Mouse (Mus musculus) mouse trophoblast stem cell (cell line): ENCODE measurements around the gene G530012D18Rik.
"Not testable (repeated sequence)": the region's sequence is repeated elsewhere in the genome, so short reads cannot be mapped to it uniquely, and the experiment has no call there.

Source experiments
- in situ Hi-C, 2 experiments: fragments of 300-500 bp; cut with MseI, MboI; formaldehyde crosslinking; loops; 2 replicates in 1 of 2; 3 replicates in 1 of 2; pipeline ENCODE4 v1.15.1; 2025

Gene G530012D18Rik

DNA sequence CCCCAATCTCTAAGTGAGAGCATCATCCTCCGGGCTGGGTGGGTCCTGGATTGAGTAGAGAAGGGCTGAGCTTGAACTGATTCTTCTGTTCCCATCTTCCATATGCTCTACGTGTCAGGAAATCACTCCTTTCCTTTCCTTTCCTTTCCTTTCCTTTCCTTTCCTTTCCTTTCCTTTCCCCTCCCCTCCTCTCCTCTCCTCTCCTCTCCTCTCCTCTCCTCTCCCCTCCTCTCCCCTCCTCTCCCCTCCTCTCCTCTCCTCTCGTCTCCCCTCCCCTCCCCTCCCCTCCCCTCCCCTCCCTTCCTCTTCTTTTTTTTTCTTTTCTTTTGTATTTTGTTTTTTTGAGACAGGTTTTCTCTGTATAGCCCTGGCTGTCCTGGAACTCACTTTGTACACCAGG lies at the start of gene G530012D18Rik:
TSS of gene G530012D18Rik (plus strand) at position 301 of the 400 bp plus-strand sequence.
- in situ Hi-C loops = not testable (repeated sequence)

DNA sequence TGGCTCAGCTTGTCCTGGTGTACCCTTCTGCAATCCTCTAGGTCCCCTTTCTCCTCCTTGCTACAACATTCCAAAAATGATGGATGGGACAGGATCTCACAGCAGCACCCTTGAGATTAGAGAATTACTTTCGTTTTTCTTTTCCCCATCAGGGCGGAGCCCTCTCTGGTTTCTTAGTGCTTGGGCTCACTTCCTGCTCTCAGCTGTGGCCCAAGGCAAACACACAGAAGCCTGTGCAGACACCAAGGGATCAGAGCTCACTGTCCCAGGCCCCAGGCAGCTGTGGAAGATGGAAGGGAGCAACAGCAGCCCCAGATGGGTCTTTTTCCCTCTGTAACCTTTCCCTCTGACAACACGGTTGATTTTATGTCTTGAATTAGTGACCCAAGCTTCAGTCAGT lies 49.1 kb upstream of the G530012D18Rik start:
- in situ Hi-C loops = not testable (repeated sequence)

DNA sequence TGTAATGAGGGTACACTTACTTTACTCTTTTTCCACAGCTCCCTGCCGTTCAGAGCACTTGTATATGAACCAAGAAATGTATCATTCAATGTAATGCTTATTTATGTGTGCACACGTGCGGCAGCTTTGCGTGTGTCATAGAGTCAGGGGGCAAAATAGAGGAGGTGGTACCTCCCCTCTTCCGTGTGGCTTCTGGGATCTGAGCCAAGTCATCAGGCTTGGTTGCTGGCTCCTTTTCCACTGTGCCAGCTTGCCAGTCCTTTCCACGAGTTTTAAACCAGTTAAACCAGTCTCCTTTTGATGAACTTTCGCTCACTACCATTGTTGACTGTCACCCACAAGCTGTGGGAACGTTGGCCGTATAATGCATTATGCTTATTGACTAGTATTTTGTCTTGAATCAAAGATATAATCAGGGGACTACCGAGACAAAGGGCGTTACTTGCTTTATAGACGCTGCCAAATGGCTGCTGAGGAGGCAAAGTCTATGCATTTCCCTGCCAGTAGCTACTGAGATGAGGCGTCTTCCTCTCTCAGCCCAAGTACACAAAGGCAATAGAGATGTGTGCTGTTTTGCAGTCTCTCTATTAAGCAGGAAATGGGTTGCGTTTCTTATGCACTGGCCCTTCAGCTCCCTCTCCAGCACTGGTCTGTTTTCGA lies 46.9 kb upstream of the G530012D18Rik start:
- in situ Hi-C loops = not testable (repeated sequence)

DNA sequence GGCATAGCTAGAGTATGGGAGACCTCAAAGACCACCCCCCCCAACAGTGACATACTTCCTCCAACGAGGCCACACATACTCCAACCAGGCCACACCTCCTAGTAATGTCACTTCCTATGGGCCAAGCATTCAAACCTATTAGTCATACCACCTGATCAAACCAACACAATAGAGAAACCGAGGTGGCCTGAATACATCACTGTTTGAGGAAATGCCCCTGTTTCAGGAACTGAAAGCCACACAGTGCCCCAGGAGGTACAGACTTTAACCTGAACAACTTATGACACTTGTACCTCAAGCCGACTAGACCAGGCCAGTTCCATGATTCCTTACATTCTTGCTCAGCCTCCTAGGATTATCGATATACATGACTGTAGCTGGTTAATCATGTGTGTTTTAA lies 31.7 kb upstream of the G530012D18Rik start:
- in situ Hi-C loops = not testable (repeated sequence)

DNA sequence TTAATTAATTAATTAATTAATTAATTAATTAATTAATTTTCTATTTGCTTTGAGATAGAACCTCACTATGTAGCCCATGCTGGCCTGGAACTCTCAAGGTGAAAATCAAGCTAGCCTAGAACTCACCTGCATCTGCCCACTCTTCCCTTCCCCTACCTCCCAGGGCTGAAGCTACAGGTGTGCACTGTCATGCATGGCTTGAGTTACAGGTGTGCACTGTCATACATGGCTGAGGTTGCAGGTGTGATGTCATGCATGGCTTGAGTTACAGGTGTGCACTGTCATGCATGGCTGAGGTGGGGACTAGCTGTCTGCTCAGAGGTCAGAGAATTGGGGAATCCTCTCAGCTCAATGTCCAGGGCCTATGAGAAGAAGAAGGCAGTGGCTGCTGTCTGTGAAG lies 29.0 kb upstream of the G530012D18Rik start:
- in situ Hi-C loops = not testable (repeated sequence)

DNA sequence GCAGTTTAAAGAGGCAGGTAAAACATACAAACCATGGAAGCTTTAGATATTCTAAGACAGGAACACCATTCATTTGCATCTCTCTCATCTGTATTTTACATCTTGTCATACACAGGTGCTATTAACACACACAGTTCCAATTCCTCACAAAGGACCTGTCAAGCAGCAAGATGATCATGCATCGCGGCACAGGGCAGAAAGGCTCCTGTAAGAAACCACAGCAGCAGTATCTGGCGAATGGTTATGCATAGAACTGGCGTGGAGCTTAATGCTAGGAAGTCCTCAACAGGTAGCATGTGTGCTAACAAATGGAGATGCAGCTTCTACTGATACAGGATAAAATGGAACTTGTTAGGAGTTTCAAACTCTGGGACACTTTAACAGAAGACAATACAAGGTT lies 20.2 kb upstream of the G530012D18Rik start:
- in situ Hi-C loops = not testable (repeated sequence)

DNA sequence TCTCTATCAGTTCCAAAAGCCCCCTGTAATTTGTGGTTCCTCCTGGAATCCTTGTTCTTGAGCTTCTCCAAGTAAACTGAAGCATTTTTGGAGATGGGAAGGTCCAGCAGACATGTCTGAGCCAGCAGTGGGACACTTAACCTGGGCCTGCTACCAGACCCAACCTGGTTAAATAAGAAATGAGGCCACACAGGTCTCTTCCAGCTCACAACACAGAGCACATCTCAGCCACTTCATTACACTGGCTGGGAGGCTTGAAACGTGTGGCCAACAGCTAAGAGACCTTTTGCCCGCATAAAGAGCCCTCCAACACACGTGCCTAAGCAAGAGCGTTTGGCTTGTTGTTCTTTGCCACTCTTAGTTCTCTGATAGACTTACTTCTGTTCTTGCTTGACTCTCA lies 1.9 kb upstream of the G530012D18Rik start:
- in situ Hi-C loops = not testable (repeated sequence)

DNA sequence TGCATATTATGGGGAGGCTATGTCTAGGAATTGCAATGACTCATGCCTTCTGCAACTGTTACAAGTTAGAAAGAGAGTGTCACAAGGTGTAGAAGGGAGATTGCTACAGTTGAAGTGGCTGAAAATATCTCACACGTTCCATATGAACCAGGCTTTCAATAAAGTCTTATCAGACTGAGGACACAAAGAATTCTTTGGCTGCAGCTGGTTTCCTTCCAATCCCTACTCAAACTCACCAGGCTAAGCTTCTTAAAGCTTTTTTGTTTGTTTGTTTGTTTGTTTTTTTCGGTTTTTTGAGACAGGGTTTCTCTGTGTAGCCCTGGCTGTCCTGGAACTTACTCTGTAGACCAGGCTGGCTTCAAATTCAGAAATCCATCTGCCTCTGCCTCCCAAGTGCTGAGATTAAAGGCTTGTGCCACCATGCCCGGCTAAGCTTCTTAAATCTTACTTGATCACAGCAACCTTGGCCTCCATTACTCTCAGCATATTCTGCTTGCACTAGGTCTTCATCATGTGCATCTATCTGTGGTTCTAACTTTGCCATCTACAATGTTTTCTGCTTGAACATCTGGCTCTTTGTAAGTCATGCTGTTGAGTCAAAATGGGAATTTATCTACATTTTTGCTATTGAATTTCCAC lies 3.0 kb downstream of the G530012D18Rik start:
- in situ Hi-C loops = not testable (repeated sequence)

DNA sequence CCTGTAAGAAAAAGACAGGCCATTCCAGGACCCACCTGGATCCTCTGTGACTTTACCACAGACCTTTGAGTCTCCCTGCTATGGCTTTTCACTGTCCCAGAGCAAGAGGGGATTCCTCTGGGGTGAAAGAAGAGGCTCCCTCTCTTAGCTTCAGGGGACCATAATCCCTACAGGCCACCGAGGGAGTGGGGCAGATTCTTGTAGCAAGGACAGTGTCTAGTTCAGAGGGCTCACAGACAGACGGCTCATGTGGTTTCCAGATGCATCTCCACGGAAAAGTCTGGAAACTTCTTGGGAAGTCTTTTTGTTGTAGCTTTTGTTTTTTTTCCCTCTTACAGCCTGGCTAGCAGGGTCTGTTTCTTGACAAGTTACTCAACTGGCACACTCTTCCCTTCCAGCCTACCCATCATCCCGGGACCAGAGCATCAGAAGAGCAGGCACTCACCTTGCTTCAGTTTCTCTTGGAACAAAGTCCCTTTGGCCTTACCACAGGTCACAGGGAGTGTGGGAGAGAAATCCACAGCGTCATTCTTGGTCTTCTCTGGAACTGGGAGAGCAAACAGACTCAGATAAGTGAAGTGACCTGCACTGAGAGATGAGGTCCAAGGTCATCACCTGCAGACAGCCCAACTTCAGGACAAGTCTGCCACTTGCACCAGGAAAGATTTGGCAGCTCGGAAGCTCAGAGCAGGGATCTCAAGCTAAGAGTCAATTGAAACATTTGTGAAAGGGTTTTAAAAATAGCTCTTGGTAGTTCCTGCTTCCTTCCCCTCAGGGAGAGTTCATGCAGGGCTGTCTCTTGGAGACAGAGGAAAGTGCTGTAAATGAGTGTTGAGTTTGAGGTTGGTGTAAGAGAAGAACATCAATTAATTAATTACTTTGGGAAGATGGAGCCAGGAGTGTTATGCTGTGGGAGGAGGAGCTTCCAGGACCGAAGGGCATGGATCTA lies 4.0 kb downstream of the G530012D18Rik start:
- in situ Hi-C loops = not testable (repeated sequence)

DNA sequence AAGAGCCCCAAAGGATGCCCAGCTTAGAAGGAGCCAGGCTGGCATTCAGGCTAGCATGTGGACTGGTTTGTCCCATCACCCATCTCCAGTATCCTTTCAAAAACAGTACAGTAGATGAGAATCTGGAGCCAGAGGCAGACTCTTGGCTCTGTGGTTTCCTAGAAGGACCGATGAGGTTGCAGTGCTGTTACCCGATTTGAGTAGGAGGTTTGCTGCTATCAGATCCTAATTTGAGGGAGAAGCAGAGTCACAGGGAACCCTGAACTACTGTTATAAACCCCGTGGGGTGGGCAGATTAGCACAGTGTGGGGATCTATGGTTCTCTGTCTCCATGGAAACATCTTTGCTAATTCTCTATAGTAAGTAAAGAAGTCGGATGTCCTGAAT lies 4.7 kb downstream of the G530012D18Rik start:
- in situ Hi-C loops = not testable (repeated sequence)

DNA sequence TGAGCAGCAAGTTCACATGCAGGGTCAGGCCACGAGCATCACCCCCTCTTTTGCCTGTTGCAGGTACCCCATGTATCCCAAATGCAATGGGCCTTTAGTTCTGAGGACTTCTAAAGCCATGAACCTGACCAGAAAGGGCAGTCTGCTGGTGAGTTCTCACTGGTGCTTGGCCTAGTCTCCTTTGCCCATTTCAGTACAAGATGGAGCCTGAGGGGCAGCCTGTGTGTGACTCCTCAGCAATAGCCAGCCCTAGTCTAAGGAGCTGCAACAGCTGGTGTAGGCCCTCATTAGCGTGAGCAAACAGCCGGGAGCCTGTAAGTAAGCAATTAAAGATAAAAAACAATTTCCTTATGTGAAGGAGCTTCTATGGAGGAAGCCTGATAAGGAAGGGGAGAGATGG lies 5.1 kb downstream of the G530012D18Rik start:
- in situ Hi-C loops = not testable (repeated sequence)

DNA sequence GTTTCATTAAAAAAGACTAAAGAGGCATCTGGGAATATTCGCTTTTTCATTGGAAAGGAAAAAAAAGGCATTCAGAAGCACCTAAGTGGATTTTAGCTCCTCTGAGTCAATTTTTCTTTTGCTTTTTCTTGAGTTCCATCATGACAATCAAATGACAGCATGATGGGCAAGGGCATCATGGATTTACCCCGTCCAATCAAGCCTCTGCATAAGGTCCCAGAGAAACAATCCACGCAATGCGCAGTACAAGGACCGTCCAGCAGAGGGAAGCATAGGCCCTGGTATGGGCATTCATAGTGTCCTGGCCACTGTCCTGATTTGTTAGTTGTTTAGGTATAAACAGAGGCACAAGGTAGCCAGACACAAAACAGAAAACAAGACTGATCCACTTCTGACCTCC lies 6.0 kb downstream of the G530012D18Rik start:
- in situ Hi-C loops = not testable (repeated sequence)

DNA sequence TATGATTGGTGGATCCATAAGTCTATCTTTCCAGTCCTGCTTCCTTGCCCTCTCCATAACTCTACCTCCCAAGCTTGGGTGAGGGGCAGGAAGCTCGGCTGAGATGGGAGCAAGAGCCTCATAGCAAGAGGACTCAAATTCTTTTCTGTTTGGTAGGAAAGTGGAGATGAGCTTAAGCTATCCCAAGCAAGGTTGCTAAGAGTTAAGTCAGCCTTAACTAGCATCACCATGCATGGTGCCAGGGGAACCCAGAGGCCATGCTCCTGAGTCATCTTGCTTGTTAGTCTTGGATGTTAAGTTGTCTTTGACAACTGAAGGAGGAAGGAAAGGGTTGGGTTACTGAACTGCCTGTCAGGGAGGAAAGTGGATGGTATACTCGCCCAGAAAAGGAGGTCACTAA lies 13.2 kb downstream of the G530012D18Rik start:
- in situ Hi-C loops = not testable (repeated sequence)

DNA sequence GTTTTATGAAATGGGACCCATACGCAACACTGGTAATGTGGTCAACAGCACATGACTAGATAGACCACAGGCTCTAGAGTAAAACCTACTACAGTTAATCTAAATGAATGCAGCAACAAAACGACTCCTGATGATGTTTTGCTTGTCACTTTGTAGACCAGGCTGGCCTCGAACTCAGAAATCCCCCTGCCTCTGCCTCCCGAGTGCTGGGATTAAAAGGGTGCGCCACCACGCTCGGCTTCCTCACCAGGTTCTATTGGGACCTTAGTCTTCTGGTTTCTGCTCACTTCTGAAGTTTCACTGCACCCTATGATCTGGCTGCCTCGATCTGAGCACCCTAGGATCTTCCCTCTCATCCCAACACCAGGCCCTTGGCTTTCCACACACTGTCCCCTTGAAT lies 17.1 kb downstream of the G530012D18Rik start:
- in situ Hi-C loops = not testable (repeated sequence)

DNA sequence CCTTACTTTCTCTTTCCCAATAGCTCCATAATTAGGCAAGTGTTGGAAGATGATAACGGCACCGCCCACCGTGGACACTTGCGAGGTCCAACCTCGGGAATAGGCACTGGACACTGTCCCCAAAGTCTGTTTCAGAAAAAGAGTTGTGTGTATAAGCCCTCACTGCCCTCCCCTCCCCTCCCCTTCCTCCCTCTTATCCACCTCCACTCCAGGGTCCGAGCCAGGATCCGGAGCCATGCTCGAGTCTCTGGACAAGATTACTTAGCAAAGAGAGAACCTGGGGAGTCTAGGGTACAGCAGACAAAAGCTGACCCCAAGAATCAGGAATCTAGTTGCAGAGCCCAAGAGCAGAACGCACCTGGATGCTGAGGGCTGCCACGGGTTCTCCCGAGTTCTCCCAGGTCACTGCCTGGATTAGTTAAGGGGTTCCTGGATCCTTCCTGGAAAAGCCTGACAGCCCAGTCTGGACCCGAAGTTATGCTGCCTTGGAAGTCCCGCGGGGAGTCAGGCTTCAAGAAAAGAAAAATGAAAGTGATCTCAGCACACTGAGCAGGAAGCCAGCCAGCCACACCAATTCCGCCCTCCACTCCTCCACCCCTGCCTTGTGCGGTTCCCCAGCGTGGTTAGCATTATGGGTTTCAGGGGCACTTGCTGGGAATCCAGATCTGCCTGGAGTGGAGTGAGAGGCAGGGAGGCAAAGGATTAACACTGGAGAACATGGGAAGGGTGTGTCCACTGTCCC lies 23.0 kb downstream of the G530012D18Rik start, which contains the start of gene Sp110:
TSS of gene Sp110 (minus strand) at position 547 of the 742 bp plus-strand sequence.
- in situ Hi-C loops = not testable (repeated sequence)

DNA sequence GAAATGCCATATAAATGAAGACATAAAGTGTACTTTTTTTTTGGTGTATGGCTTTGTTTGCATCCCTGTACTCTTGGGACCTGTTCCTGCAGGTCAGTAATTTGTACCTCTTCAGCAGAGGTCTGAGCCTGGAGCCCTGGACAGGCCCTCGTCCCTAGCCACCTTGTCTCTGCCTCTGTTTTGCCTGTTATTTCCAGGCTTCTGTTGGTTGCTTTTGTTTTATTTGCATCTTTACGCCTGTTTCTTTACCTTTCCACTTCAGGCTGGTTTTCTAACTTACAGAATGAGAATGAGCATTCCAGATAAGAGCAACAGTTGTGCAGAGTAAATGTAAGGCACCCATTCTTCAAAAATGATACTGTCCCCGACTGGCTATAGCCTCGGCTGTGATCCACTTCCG lies 24.6 kb downstream of the G530012D18Rik start, which contains the start of gene Sp140:
TSS of gene Sp140 (plus strand) at position 301 of the 400 bp plus-strand sequence.
- in situ Hi-C loops = not testable (repeated sequence)

DNA sequence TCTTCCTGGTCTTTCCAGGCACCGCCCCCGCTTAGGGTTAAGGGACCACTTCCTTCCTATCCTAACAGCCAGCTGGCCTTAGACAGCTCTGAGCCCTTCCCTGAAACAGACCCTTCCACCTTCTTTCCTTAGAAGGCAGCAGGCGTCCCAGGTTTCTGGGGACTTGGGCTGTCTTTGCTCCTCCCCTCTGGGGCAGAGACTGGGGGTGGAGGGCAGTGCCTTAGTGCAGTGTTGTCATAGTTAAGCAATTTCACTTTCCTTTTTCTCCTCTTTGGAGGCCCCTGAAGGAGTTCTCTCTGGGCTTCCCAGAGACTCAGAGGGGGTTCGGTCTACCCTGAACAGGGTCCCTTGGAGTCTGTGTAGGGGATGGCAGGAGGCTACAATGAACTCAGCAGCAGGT lies 25.3 kb downstream of the G530012D18Rik start:
- in situ Hi-C loops = not testable (repeated sequence)

DNA sequence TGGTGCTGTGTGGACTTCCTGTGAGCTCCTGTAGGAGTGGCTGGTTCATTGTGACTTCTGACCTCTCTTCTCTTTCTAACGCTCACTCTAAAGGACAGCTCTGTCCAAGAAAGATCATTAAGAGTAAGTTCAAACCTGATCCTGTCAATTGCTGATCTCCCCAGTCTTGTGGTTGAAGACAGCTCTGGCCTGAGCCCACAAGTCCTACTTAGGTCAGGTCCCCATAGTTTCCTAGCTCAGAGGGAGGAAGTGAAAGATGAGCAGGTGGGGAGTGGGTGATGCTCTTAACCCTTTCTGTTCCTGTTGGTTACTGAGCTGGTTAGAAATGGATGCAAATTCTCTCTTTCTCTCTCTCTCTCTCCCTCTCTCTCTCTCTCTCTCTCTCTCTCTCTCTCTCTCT lies 28.9 kb downstream of the G530012D18Rik start:
- in situ Hi-C loops = not testable (repeated sequence)

DNA sequence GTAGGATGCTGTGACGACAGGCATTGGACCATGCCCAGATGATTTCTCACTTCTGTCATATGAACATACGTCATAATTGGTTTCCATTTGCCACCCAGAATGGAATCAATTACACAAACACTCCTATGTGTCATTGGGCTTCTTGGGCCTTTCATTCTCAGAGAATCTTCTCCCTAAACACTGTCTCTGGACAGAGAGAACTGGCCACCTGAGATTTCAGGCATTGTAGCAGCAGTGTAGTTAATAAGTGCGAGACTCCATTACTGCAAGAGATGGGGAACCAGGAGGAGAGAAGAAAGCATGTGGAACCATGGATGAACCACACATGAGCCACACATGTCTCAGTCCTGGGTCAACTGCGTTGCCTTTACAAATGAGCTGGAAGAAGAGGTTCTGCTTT lies 32.9 kb downstream of the G530012D18Rik start:
- in situ Hi-C loops = not testable (repeated sequence)

DNA sequence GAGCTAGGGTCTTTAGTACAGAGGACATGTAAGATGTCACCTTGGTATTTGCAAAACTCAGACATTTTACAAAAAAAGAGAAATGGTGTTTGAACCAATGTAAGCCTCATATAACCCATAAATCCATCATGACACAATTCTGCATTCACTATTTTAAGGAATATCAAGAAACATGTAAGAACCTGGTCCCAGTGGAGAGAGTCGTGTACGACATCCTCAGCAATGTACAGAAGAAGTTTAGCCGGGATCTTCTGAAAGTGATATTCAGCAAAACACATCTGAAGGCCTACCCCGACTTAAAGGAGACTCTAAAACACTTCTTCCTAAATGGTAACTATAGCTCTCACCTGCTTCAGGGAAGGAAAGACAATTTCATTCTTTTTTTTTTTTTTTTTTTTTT lies 35.1 kb downstream of the G530012D18Rik start:
- in situ Hi-C loops = not testable (repeated sequence)

DNA sequence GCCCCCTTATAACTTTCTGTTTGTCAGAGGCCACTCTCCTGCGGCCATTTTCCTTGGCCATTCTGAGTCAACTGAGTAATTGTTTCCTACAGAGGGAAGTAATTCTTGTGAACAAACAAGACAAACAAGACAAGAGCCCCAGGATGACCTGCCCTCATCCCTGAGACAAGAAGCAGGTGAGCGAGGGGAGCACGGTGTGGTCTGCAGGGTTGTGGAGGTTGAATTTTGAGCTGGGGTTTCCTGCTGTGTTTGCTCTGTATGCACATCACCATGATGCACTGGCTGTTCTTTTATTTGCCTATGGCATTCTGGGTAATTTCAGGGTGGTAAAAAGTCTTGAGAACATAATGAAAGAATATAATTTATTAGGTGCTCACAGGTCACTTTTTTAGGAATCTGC lies 39.6 kb downstream of the G530012D18Rik start:
- in situ Hi-C loops = not testable (repeated sequence)
